Mouse (Mus musculus) heart, embryonic 16.5 days (tissue): ENCODE data around the gene Txnrd1. TPM values are rescaled to one million over a fixed set of nuclear protein-coding genes. Genes with fewer than 3 reads are reported as not detected.

ENCODE experiments used
- ATAC-seq: fragments of 200-750 bp; cut with Nextera tagmentation; replicated peaks from 2 replicates; pipeline ENCODE4 v1.8.0; 2017; ENCODE audit warnings: moderate number of reproducible peaks; ENCODE audit not compliant: insufficient read depth, low FRiP score; ENCODE audit errors: extremely low read depth
- H3K27ac ChIP-seq: fragments of 300-500 bp; sonication (generic); 2 replicates; pipeline ENCODE4 v1.5.1; 2014; ENCODE audit warnings: mild to moderate bottlenecking, low read length, control low read depth, moderate library complexity
- H3K27me3 ChIP-seq: fragments of 300-500 bp; sonication (generic); 2 replicates; pipeline ENCODE4 v1.6.1; 2014; ENCODE audit warnings: low read length, mixed read lengths; ENCODE audit not compliant: control insufficient read depth, insufficient read depth
- H3K36me3 ChIP-seq: fragments of 300-500 bp; sonication (generic); 2 replicates; pipeline ENCODE4 v1.6.1; 2014; ENCODE audit not compliant: control insufficient read depth, insufficient read depth
- H3K4me1 ChIP-seq: fragments of 300-500 bp; sonication (generic); 2 replicates; pipeline ENCODE4 v1.6.1; 2014; ENCODE audit warnings: low read length, mixed read lengths; ENCODE audit not compliant: control insufficient read depth, insufficient read depth
- H3K4me2 ChIP-seq: fragments of 300-500 bp; sonication (generic); 2 replicates; pipeline ENCODE4 v1.6.1; 2014; ENCODE audit warnings: low read depth, mild to moderate bottlenecking, control low read depth, low read length
- H3K4me3 ChIP-seq: fragments of 300-500 bp; sonication (generic); 2 replicates; pipeline ENCODE4 v1.5.1; 2014; ENCODE audit warnings: mild to moderate bottlenecking, control low read depth, low read length
- H3K9ac ChIP-seq: fragments of 300-500 bp; sonication (generic); 2 replicates; pipeline ENCODE4 v1.6.1; 2014; ENCODE audit warnings: low read length, control low read depth
- H3K9me3 ChIP-seq: fragments of 300-500 bp; sonication (generic); replicated peaks from 2 replicates; pipeline ENCODE4 v1.6.1; 2016; ENCODE audit warnings: low read length; ENCODE audit not compliant: control insufficient read depth
- WGBS: fragments of 180-500 bp; shearing (Covaris S2); extraction: QIAGEN DNeasy Blood & Tissue Kit; methylation state at CpG from one replicate; pipeline ENCODE4 v1.1.7; 2014; 5-methylcytosine and 5-hydroxymethylcytosine counted together
- polyA plus RNA-seq: library from polyadenylated mRNA; unstranded; fragments of >200 nt; fragmentation: Nextera tagmentation; extraction: Ambion mirVana; gene quantifications from 2 replicates; pipeline ENCODE4 v1.2.1, GENCODE M21; 2015

Txnrd1 gene
- polyA plus RNA-seq, 1 experiment from 2014 or later = 61.8 TPM

DNA sequence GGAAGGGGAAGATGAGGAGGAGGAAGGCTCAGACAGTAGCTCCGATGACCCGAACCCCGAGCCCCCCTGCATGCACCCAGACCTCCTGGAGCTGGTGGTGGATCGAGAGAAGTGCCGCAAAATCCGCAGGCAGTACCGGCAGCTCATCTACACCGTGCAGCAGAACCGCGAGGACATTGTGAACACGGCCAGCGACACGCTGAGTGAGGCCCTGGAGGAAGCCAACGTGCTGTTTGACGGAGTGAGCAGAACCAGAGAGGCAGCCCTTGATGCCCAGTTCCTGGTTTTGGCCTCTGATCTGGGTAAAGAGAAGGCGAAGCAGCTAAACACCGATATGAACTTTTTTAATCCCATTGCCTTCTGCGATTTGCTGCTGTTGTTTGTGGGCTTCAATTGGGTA lies 33.1 kb downstream of the Txnrd1 start:
- peaks cover 29% of the 10 kb centered on the region for H3K4me1 ChIP-seq
- H3K4me2 ChIP-seq = no peak overlapping the region
- ATAC-seq = no peak
- H3K9me3 ChIP-seq = no peaks in the 10 kb centered on the region
- H3K9ac ChIP-seq = no peak overlapping the region
- peaks cover 17% of the 10 kb centered on the region; the same call in 1 of the 2 replicates for H3K36me3 ChIP-seq
- H3K27me3 ChIP-seq = no peaks in the 10 kb centered on the region
- no peak overlapping the region for H3K27ac ChIP-seq
- H3K4me3 ChIP-seq = no peak overlapping the region
- 82% methylated on average over 18 of the region's 18 CpGs for WGBS

- Histone ChIP-seq H3K9me3 (no peaks in the 10 kb centered on the region), H3K36me3 (peaks cover 17% of the 10 kb centered on the region; the same call in 1 of the 2 replicates), H3K27ac (no peak overlapping the region), H3K4me1 (peaks cover 26% of the 10 kb centered on the region), H3K27me3 (no peaks in the 10 kb centered on the region), H3K9ac (no peak overlapping the region), H3K4me3 (no peak overlapping the region), H3K4me2 (no peak overlapping the region)
- 72% methylated on average over 6 of the region's 6 CpGs for WGBS
- ATAC-seq = no peak
Measured at GRCm38 (mm10) chr10:82868418-82869086, 34.8 kb downstream of the Txnrd1 start.

DNA sequence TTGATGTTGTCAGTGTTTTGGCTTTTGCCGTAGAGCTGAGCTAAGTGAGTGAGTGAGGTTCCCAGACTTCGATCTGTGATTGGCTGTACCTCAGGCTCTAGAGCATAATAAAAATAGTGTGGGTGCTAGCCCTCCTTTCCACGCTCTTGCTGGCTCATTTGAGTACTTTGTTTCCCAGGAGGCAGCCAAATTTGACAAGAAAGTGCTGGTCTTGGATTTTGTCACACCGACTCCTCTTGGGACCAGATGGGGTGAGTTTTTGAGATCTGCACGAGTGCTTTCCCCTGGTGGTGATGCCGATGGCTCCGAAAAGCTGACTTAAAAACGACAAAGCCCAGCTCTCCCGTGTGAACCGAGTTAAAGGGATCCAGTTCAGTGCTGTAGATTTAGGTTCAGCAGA lies 41.7 kb downstream of the Txnrd1 start:
- H3K9ac ChIP-seq = no peak overlapping the region
- no peak overlapping the region for H3K4me2 ChIP-seq
- ATAC-seq = no peak
- WGBS = 86% methylated on average over 10 of the region's 10 CpGs
- H3K4me1 ChIP-seq = peaks cover 13% of the 10 kb centered on the region
- H3K4me3 ChIP-seq = no peak overlapping the region
- no peaks in the 10 kb centered on the region for H3K27me3 ChIP-seq
- H3K27ac ChIP-seq = no peak overlapping the region
- H3K9me3 ChIP-seq = no peaks in the 10 kb centered on the region
- H3K36me3 ChIP-seq = peaks cover 49% of the 10 kb centered on the region

GRCm38 (mm10) chr10:82876076-82876796 lies 42.5 kb downstream of the Txnrd1 start:
- WGBS = 60% methylated on average over 16 of the region's 16 CpGs
- H3K36me3 ChIP-seq = peaks cover 56% of the 10 kb centered on the region
- H3K4me3 ChIP-seq = no peak overlapping the region
- no peaks in the 10 kb centered on the region for H3K9me3 ChIP-seq
- H3K4me2 ChIP-seq = no peak overlapping the region
- no peak overlapping the region for H3K27ac ChIP-seq
- H3K4me1 ChIP-seq = peaks cover 13% of the 10 kb centered on the region
- H3K9ac ChIP-seq = no peak overlapping the region
- peak; percentile 65; the same call in 1 of the 2 replicates for ATAC-seq
- H3K27me3 ChIP-seq = no peaks in the 10 kb centered on the region

DNA sequence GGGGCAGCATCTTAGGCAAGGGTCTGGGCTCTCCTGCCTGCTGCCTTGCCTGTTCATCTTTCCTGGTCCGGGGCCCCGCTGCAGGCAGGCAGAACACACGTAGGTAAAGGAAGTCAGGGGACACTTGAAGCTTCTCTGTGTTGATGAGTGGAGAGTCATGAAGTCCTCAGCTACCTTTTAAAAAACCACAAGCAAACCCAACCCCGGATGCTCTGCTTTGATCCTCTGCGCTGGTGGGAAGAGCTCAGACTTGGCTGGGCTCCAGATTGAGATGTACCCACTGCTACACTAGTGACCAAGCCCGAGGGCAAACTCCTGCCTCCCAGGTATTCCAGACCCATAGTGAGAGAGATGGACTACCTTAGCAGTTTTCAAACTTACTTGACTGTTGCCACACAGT lies 53.6 kb downstream of the Txnrd1 start:
- no peaks in the 10 kb centered on the region for H3K9me3 ChIP-seq
- H3K4me1 ChIP-seq = peaks cover 16% of the 10 kb centered on the region
- ATAC-seq = no peak
- whole genome bisulfite sequencing = 80% methylated on average over 6 of the region's 6 CpGs
- H3K4me3 ChIP-seq = no peak overlapping the region
- H3K36me3 ChIP-seq = peaks cover 47% of the 10 kb centered on the region
- no peaks in the 10 kb centered on the region for H3K27me3 ChIP-seq
- H3K9ac ChIP-seq = no peak overlapping the region
- H3K27ac ChIP-seq = no peak overlapping the region
- H3K4me2 ChIP-seq = no peak overlapping the region

- peaks cover 16% of the 10 kb centered on the region for H3K4me1 ChIP-seq
- H3K27ac ChIP-seq = peak overlapping the region; percentile 32; the same call in 1 of the 2 replicates
- peaks cover 40% of the 10 kb centered on the region for H3K36me3 ChIP-seq
- H3K4me2 ChIP-seq = no peak overlapping the region
- no peak overlapping the region for H3K9ac ChIP-seq
- no peak for ATAC-seq
- WGBS = 71% methylated on average over 8 of the region's 8 CpGs
- H3K4me3 ChIP-seq = no peak overlapping the region
- H3K9me3 ChIP-seq = no peaks in the 10 kb centered on the region
- H3K27me3 ChIP-seq = no peaks in the 10 kb centered on the region
Measured at GRCm38 (mm10) chr10:82888576-82888975, 54.8 kb downstream of the Txnrd1 start.

DNA sequence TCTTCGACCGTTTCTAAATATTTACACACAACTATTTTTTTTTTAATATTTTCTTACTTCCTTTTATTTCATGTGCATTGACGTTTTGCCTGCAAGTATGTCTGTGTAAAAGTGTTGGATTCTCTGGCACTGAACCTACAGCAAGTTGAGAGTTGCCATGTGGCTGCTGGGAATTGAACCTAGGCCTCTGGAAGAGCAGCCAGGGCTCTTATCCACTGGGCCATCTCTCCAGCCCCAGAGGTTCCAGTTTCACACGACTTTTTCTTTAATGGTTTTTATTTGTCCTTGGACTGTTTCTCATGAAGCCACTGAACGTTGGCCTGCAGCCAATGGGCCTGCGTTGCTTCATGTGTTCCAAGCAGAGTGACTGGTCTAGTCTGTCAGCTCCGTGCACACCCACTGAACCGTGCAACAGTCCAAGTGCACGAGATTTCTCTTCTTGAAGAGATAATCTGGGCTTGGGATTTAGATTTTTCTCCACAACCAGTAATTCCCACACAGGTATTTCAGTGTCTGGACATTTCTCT lies 55.8 kb downstream of the Txnrd1 start:
- peaks cover 43% of the 10 kb centered on the region for H3K36me3 ChIP-seq
- ATAC-seq = peak; percentile 90
- H3K27ac ChIP-seq = peak overlapping the region; percentile 84
- H3K4me1 ChIP-seq = peaks cover 18% of the 10 kb centered on the region
- no peak overlapping the region for H3K4me3 ChIP-seq
- no peaks in the 10 kb centered on the region for H3K9me3 ChIP-seq
- 38% methylated on average over 9 of the region's 9 CpGs for WGBS
- 0 out of 2 replicates have a peak overlapping the region, but pooled peaks have one; percentile 20 for H3K9ac ChIP-seq
- no peak overlapping the region for H3K4me2 ChIP-seq
- no peaks in the 10 kb centered on the region for H3K27me3 ChIP-seq

DNA sequence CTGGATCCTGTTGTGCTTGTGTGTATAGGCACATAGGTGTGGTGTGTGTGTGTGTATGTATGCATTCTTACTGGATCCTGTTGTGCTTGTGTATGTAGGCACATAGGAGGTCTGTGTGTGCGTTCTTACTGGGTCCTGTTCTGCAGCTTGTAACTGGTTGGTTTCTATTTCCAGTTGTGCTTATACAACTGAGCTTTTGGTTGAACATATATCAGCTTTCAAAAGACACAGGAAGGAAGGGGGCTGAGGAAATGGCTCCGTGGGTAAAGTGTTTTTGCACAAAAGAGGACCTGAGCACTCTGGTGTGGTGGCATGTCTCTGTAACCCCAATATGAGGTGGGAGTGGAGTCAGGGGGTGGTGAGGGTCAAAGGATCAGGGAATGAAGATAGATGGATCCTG lies 57.2 kb downstream of the Txnrd1 start:
- no peak overlapping the region for H3K4me2 ChIP-seq
- H3K4me1 ChIP-seq = peaks cover 18% of the 10 kb centered on the region
- no peak for ATAC-seq
- H3K9me3 ChIP-seq = no peaks in the 10 kb centered on the region
- no peaks in the 10 kb centered on the region for H3K27me3 ChIP-seq
- H3K9ac ChIP-seq = no peak overlapping the region
- H3K27ac ChIP-seq = no peak overlapping the region
- no peak overlapping the region for H3K4me3 ChIP-seq
- 67% methylated on average over 2 of the region's 2 CpGs for WGBS
- H3K36me3 ChIP-seq = peaks cover 37% of the 10 kb centered on the region

DNA sequence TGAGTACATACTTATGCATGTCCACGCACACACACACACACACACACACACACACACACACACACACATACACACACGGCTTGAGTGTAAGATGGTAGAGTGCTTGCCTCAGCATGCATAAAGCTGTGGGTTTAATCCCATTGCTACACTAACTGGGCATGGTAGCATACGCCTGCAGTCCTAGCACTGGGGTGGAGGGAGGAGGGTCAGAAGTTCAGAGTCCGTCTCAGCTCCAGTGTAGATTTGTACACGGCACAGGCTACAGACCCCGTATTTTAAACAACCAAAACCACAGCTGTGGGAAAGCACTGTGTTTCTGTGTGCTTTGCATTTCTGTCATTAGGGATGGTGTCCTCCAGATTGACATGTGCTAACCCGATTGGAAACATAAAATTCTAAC lies 57.7 kb downstream of the Txnrd1 start:
- Histone ChIP-seq H3K9ac (no peak overlapping the region), H3K36me3 (peaks cover 38% of the 10 kb centered on the region), H3K4me1 (peaks cover 18% of the 10 kb centered on the region), H3K27ac (no peak overlapping the region), H3K4me3 (no peak overlapping the region), H3K27me3 (no peaks in the 10 kb centered on the region), H3K4me2 (no peak overlapping the region), H3K9me3 (no peaks in the 10 kb centered on the region)
- 80% methylated on average over 7 of the region's 7 CpGs for WGBS
- ATAC-seq = no peak
